Mouse (Mus musculus) kidney, postnatal 0 days (tissue): Measurements from ENCODE around the gene Cyp3a13. TPM values are rescaled to one million over a fixed set of nuclear protein-coding genes. Genes with fewer than 3 reads are reported as not detected.
"Not testable (repeated sequence)": the region's sequence is repeated elsewhere in the genome, so short reads cannot be mapped to it uniquely, and the experiment has no call there.

Source experiments
- ATAC-seq: fragments of 200-750 bp; cut with Nextera tagmentation; replicated peaks from 2 replicates; pipeline ENCODE4 v1.8.0; 2017; ENCODE audit warnings: low read depth, moderate number of reproducible peaks, moderate TSS enrichment, moderate library complexity; ENCODE audit not compliant: low FRiP score
- DNase-seq: peaks from one replicate; pipeline ENCODE4 v3.0.0-alpha.2; 2016; ENCODE audit warnings: low spot score
- H3K27ac ChIP-seq: fragments of 300-500 bp; sonication (generic); 2 replicates; pipeline ENCODE4 v1.5.1; 2014; ENCODE audit warnings: mild to moderate bottlenecking
- H3K27me3 ChIP-seq: fragments of 300-500 bp; sonication (generic); 2 replicates; pipeline ENCODE4 v1.6.1; 2014; ENCODE audit warnings: low read length, mixed read lengths; ENCODE audit not compliant: insufficient read depth
- H3K36me3 ChIP-seq: fragments of 300-500 bp; sonication (generic); 2 replicates; pipeline ENCODE4 v1.6.1; 2014; ENCODE audit warnings: low read length, mixed read lengths; ENCODE audit not compliant: insufficient read depth
- H3K4me1 ChIP-seq: fragments of 300-500 bp; sonication (generic); replicated peaks from 2 replicates; pipeline ENCODE4 v1.6.1; 2014; ENCODE audit warnings: antibody characterized with exemption, low read length, mixed read lengths; ENCODE audit not compliant: insufficient read depth
- H3K4me2 ChIP-seq: fragments of 300-500 bp; sonication (generic); 2 replicates; pipeline ENCODE4 v1.6.1; 2014; ENCODE audit warnings: mild to moderate bottlenecking, low read length, moderate library complexity, mixed read lengths
- H3K4me3 ChIP-seq: fragments of 300-500 bp; sonication (generic); replicated peaks from 2 replicates; pipeline ENCODE4 v1.5.1; 2014; ENCODE audit warnings: low read depth, low read length
- H3K9ac ChIP-seq: fragments of 300-500 bp; sonication (generic); 2 replicates; pipeline ENCODE4 v1.6.1; 2014; ENCODE audit warnings: low read depth, low read length
- H3K9me3 ChIP-seq: fragments of 300-500 bp; sonication (generic); replicated peaks from 2 replicates; pipeline ENCODE4 v1.6.1; 2016; ENCODE audit warnings: low read length, inconsistent platforms, mixed read lengths
- WGBS: fragments of 180-500 bp; shearing (Covaris S2); extraction: QIAGEN DNeasy Blood & Tissue Kit; methylation state at CpG from one replicate; pipeline ENCODE4 v1.1.7; 2014; 5-methylcytosine and 5-hydroxymethylcytosine counted together
- polyA plus RNA-seq: library from polyadenylated mRNA; unstranded; fragments of >200 nt; fragmentation: Nextera tagmentation; extraction: Ambion mirVana; gene quantifications from 2 replicates; pipeline ENCODE4 v1.2.1, GENCODE M21; 2015

Cyp3a13 gene
- polyA plus RNA-seq, 1 experiment from 2014 or later, result 0.20 TPM

DNA sequence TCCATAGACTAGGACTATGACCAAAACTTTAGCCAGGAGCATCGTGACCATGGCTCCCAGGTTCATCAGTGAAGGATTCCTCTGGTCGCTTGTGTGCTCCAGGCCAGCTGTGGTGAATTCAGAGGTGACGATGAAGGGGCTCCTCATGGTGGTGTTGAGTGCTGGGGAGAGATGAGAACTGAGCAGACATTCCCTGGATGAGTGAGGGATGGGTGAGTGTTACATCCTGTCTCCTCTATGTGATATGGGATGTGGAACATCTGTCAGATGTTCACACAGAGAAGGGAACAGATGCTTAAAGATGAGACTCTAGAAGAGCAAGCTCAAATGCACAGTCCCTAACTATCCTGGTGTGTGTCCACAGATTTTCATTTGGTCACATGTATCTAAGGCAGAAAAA is 66.5 kb downstream of the Cyp3a13 start:
- H3K27me3 ChIP-seq, H3K4me1 ChIP-seq, DNase-seq, H3K9me3 ChIP-seq, H3K27ac ChIP-seq, H3K4me2 ChIP-seq, H3K4me3 ChIP-seq, H3K9ac ChIP-seq, ATAC-seq, H3K36me3 ChIP-seq: not testable (repeated sequence)
- WGBS, result 87% methylated on average over 3 of the region's 3 CpGs

DNA sequence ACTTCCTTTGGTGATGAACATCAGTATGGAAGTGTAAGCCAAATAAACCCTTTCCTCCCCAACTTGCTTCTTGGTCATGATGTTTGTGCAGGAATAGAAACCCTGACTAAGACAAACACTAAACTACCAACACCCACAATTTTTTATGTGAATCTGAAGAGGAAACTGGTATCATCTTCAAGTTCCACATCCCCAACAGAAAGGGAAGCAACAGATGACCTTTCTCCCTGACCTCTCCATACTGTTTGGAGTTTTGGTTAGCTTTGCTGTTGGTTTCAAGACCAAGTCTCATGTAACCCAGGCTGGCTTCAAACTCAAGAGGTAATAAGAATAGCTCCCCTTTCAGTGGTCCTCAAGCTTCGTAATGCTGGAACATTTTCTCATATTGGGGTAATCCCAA is 71.1 kb downstream of the Cyp3a13 start:
- H3K9me3 ChIP-seq, H3K27me3 ChIP-seq, H3K9ac ChIP-seq, DNase-seq, ATAC-seq, H3K4me2 ChIP-seq, H3K4me1 ChIP-seq, H3K27ac ChIP-seq, H3K36me3 ChIP-seq, H3K4me3 ChIP-seq: not testable (repeated sequence)
- WGBS, result 88% methylated on average over 1 of the region's 1 CpGs

Other genes starting within 250 kb of the Cyp3a13 start
- 20.8 and 21.2 TPM in 2 replicates for gene Agfg2, start 236.9 kb downstream of the Cyp3a13 start, polyA plus RNA-seq
- 1.2 and 1.6 TPM in 2 replicates for gene Nyap1, start 180.0 kb downstream of the Cyp3a13 start, polyA plus RNA-seq
- 107 and 110 TPM in 2 replicates for gene Tsc22d4, start 175.9 kb downstream of the Cyp3a13 start, polyA plus RNA-seq
- gene Ppp1r35, start 142.8 kb downstream of the Cyp3a13 start, polyA plus RNA-seq, result 28.8 and 32.4 TPM in 2 replicates
- gene Mepce, start 134.0 kb downstream of the Cyp3a13 start, polyA plus RNA-seq, result 11.6 and 12.3 TPM in 2 replicates
- gene Zcwpw1, start 133.8 kb downstream of the Cyp3a13 start, polyA plus RNA-seq, result 14.5 and 15.7 TPM in 2 replicates
- 0.69 and 0.70 TPM in 2 replicates for gene Pilra, start 85.3 kb downstream of the Cyp3a13 start, polyA plus RNA-seq
- 0.39 and 0.45 TPM in 2 replicates for gene Pilrb1, start 63.5 kb downstream of the Cyp3a13 start, polyA plus RNA-seq
- gene Pilrb2, start 49.8 kb downstream of the Cyp3a13 start, polyA plus RNA-seq, result 0.16 and 0.84 TPM in 2 replicates
- gene Gjc3, start 41.5 kb upstream of the Cyp3a13 start, polyA plus RNA-seq, result 0.03 and 0.09 TPM in 2 replicates
- 0.09 and 0.22 TPM in 2 replicates for gene Azgp1, start 59.9 kb upstream of the Cyp3a13 start, polyA plus RNA-seq
- gene Smok3a, start 99.6 kb upstream of the Cyp3a13 start, polyA plus RNA-seq, result not detected in 2 replicates
- not detected in 2 replicates for gene Smok3b, start 99.8 kb upstream of the Cyp3a13 start, polyA plus RNA-seq
- not detected in 2 replicates for gene Smok3c, start 131.6 kb upstream of the Cyp3a13 start, polyA plus RNA-seq
- 17.2 and 17.8 TPM in 2 replicates for gene Zkscan1, start 163.5 kb upstream of the Cyp3a13 start, polyA plus RNA-seq
- 45.3 and 49.6 TPM in 2 replicates for gene Zscan21, start 195.3 kb upstream of the Cyp3a13 start, polyA plus RNA-seq
- 13.2 and 16.8 TPM in 2 replicates for gene Zfp113, start 234.1 kb upstream of the Cyp3a13 start, polyA plus RNA-seq
- 240 and 262 TPM in 2 replicates for gene Cops6, start 239.5 kb upstream of the Cyp3a13 start, polyA plus RNA-seq